Mouse (Mus musculus) forebrain, embryonic 14.5 days (tissue): ENCODE results near the gene Foxl1. TPM values are rescaled to one million over a fixed set of nuclear protein-coding genes. Genes with fewer than 3 reads are reported as not detected.

Source experiments
- ATAC-seq: fragments of 200-750 bp; cut with Nextera tagmentation; 2 replicates; pipeline ENCODE4 v1.8.0; 2017; ENCODE audit warnings: mild to moderate bottlenecking, moderate library complexity
- DNase-seq: peaks from one replicate; pipeline ENCODE4 v3.0.0-alpha.2; 2015; ENCODE audit warnings: low spot score
- H3K27ac ChIP-seq: fragments of 300-500 bp; sonication (generic); 2 replicates; pipeline ENCODE4 v1.5.1; 2014; ENCODE audit warnings: low read depth, mild to moderate bottlenecking, control low read depth, low read length, moderate library complexity
- H3K27me3 ChIP-seq: fragments of 300-500 bp; sonication (generic); replicated peaks from 2 replicates; pipeline ENCODE4 v1.6.1; 2014; ENCODE audit warnings: low read length, control low read depth, mixed read lengths; ENCODE audit not compliant: control insufficient read depth, insufficient read depth
- H3K36me3 ChIP-seq: fragments of 300-500 bp; sonication (generic); 2 replicates; pipeline ENCODE4 v1.6.1; 2014; ENCODE audit warnings: low read length, control low read depth; ENCODE audit not compliant: control insufficient read depth, insufficient read depth
- H3K4me1 ChIP-seq: fragments of 300-500 bp; sonication (generic); 2 replicates; pipeline ENCODE4 v1.6.1; 2014; ENCODE audit warnings: antibody characterized with exemption, low read length, control low read depth; ENCODE audit not compliant: control insufficient read depth, insufficient read depth
- H3K4me2 ChIP-seq: fragments of 300-500 bp; sonication (generic); 2 replicates; pipeline ENCODE4 v1.6.1; 2014; ENCODE audit warnings: mild to moderate bottlenecking, control low read depth, low read length
- H3K4me3 ChIP-seq: fragments of 300-500 bp; sonication (generic); 2 replicates; pipeline ENCODE4 v1.5.1; 2014; ENCODE audit warnings: low read depth, low read length, control low read depth
- H3K9ac ChIP-seq: fragments of 300-500 bp; sonication (generic); 2 replicates; pipeline ENCODE4 v1.6.1; 2014; ENCODE audit warnings: mild to moderate bottlenecking, low read length, control low read depth, moderate library complexity
- H3K9me3 ChIP-seq: fragments of 300-500 bp; sonication (generic); replicated peaks from 2 replicates; pipeline ENCODE4 v1.6.1; 2016; ENCODE audit warnings: low read length, control low read depth, mixed read lengths; ENCODE audit not compliant: control insufficient read depth
- WGBS: fragments of 180-500 bp; shearing (Covaris S2); extraction: QIAGEN DNeasy Blood & Tissue Kit; methylation state at CpG from one replicate; pipeline ENCODE4 v1.1.7; 2014; 5-methylcytosine and 5-hydroxymethylcytosine counted together
- polyA plus RNA-seq: library from polyadenylated mRNA; unstranded; fragments of >200 nt; fragmentation: Nextera tagmentation; extraction: Ambion mirVana; gene quantifications from 2 replicates; pipeline ENCODE4 v1.2.1, GENCODE M21; 2014

Foxl1 gene
- polyA plus RNA-seq, 1 experiment from 2014 or later: 0.13 TPM

DNA sequence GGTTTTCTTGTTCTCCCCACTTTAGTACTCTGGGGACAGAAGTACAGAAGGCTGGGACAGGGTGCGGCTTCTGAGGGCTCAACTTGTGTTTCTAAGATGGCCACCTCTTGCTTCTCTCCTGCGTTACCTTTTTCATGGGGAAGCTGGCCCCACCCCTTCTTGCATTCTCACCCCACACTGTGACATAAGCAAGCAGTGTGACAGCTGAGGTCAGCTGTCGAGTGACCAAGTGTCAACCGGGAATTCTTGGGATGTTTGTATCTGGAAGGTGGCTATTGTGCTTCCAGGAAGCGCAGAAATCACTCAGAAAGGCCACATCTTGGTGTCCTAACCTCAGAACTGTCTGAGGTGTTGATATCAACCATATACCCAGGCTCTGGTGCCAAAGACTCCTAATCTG lies 40.3 kb downstream of the Foxl1 start:
- no peaks in the 10 kb centered on the region for H3K9me3 ChIP-seq
- no peak overlapping the region for H3K9ac ChIP-seq
- no peak overlapping the region for H3K27ac ChIP-seq
- H3K36me3 ChIP-seq: no peaks in the 10 kb centered on the region
- no peak overlapping the region for H3K4me3 ChIP-seq
- 77% methylated on average over 5 of the region's 5 CpGs for WGBS
- no peaks in the 10 kb centered on the region for H3K27me3 ChIP-seq
- DNase-seq (no peak), ATAC-seq (no peak)
- no peaks in the 10 kb centered on the region for H3K4me1 ChIP-seq
- no peak overlapping the region for H3K4me2 ChIP-seq

DNA sequence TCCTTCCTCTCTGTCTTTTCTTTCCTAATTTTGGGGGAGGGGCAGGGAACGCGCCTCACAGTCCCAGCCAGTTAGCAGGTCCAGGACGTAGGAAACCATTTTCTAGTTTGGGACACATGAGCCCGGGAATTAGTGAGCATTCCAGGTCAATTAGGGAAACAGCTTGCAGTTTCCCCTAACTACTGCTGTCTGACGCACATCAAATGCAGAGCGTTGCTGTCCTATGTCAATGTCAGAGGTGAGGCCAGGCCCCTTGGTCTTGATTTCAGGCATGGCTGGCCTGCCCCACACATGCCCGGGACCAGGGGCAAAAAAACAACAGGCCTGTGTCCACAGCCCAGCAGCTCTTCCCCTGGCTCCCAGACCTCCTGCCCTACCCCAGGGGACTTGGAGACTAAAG lies 42.4 kb downstream of the Foxl1 start:
- no peak for ATAC-seq
- DNase-seq: no peak
- WGBS: 55% methylated on average over 7 of the region's 7 CpGs
- Histone ChIP-seq H3K27ac (no peak overlapping the region), H3K9me3 (no peaks in the 10 kb centered on the region), H3K4me1 (no peaks in the 10 kb centered on the region), H3K36me3 (no peaks in the 10 kb centered on the region), H3K4me3 (no peak overlapping the region), H3K27me3 (no peaks in the 10 kb centered on the region), H3K4me2 (no peak overlapping the region), H3K9ac (no peak overlapping the region)

GRCm38 (mm10) chr8:121170626-121171552 lies 43.1 kb downstream of the Foxl1 start:
- Histone ChIP-seq H3K4me3 (no peak overlapping the region), H3K27me3 (no peaks in the 10 kb centered on the region), H3K4me2 (no peak overlapping the region), H3K27ac (no peak overlapping the region), H3K4me1 (no peaks in the 10 kb centered on the region), H3K9me3 (no peaks in the 10 kb centered on the region), H3K36me3 (no peaks in the 10 kb centered on the region), H3K9ac (no peak overlapping the region)
- 78% methylated on average over 27 of the region's 27 CpGs for WGBS
- no peak for ATAC-seq
- DNase-seq: no peak

DNA sequence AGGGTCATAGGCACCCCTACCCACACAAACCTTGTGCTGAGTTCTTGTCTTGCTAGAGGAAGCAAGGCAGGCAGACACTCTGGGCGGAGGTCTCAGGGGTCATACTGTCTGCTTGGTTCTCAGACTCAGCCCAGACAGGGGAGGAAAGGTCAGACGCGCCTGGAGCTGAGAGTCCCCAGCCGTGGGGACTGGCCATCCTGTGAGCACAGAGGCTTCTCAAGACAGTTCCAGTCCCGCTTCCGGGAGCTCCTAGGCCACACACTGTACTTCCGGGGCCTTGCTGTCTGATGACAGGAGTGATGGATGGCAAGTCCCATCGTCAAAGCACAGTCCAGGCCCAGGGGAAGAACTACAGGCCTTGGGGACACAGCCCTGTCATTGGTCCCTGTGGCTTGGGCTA lies 44.8 kb downstream of the Foxl1 start:
- Histone ChIP-seq H3K27me3 (no peaks in the 10 kb centered on the region), H3K27ac (no peak overlapping the region), H3K4me1 (no peaks in the 10 kb centered on the region), H3K4me3 (no peak overlapping the region), H3K9me3 (no peaks in the 10 kb centered on the region), H3K36me3 (no peaks in the 10 kb centered on the region), H3K4me2 (no peak overlapping the region), H3K9ac (no peak overlapping the region)
- 86% methylated on average over 8 of the region's 8 CpGs for WGBS
- no peak for ATAC-seq
- DNase-seq: no peak

DNA sequence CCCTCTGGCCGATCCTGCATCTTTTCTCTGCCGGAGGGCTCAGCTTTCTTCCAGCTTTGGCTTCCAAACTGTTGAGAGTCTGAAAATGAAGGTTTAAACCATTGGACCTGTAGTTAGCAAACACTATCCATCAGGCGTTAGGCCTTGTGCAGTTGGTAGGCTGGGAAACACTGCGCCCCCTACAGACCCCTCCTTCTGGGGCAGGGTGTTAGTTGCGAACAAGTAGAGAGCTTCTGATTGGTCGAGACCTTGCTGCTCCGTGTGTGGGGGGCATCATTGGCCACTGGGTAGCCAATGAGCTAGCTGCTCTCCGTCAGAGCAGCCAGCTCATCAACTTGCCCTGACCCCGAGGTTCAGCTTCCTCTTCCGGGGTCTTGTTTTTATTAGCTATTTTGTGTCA lies 46.4 kb downstream of the Foxl1 start:
- no peaks in the 10 kb centered on the region for H3K36me3 ChIP-seq
- DNase-seq (no peak), ATAC-seq (no peak)
- H3K27ac ChIP-seq: no peak overlapping the region
- H3K27me3 ChIP-seq: no peaks in the 10 kb centered on the region
- no peak overlapping the region for H3K4me2 ChIP-seq
- no peaks in the 10 kb centered on the region for H3K4me1 ChIP-seq
- 69% methylated on average over 10 of the region's 10 CpGs for WGBS
- no peak overlapping the region for H3K9ac ChIP-seq
- no peak overlapping the region for H3K4me3 ChIP-seq
- H3K9me3 ChIP-seq: no peaks in the 10 kb centered on the region

DNA sequence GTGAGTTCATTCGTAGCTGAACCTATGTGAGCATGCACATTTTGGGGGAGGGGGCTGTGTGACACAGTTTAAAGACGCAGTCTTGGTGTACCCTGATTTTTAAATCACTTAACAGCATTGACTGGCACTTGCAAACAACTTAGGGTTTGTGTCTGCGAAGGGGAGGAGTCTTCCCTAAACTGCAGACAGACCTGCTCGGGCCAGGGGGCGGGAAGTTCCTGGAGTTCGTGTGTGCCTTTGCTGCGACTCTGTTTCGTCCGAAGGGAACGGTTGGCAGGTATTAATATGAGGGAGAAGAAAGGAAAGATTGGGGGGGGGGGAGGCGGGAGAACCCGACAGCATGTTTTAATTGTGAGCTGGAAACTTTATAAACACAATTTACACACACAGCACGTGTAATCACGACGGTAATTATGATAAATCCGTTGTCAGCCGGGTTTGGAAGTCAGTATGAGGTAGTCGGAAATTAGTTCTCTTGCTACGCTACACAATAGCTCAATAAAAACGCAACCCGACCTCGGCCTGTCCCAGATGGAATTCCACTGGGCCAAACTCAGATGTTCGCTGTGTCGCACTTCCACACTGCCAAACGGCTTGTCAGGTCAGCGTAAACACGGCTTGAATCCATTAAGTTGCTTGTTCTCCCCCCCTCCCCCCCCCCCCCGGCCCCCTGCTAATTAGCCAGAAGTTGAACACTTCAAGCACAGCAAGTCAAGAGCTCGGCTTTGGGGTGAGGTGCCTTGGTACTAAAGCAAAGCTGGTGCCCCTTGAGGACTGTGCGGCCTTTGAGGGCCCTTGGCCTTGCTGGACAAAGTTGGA lies 47.2 kb downstream of the Foxl1 start:
- ATAC-seq: peak; percentile 49
- WGBS: 32% methylated on average over 29 of the region's 30 CpGs

GRCm38 (mm10) chr8:121175540-121176090 lies 47.9 kb downstream of the Foxl1 start:
- WGBS: 64% methylated on average over 8 of the region's 8 CpGs
- Histone ChIP-seq H3K9me3 (no peaks in the 10 kb centered on the region), H3K27me3 (no peaks in the 10 kb centered on the region), H3K4me3 (no peak overlapping the region), H3K4me2 (no peak overlapping the region), H3K36me3 (no peaks in the 10 kb centered on the region), H3K4me1 (peaks cover 4% of the 10 kb centered on the region; the same call in 1 of the 2 replicates), H3K9ac (no peak overlapping the region), H3K27ac (no peak overlapping the region)
- ATAC-seq (peak; percentile 18; the same call in 1 of the 2 replicates), DNase-seq (no peak)

More for the DNA sequence above, 47.2 kb downstream of the Foxl1 start:
- peak; percentile 27 for DNase-seq
- Histone ChIP-seq H3K9ac (no peak overlapping the region), H3K4me3 (no peak overlapping the region), H3K36me3 (no peaks in the 10 kb centered on the region), H3K4me1 (no peaks in the 10 kb centered on the region), H3K4me2 (no peak overlapping the region), H3K27ac (no peak overlapping the region), H3K27me3 (no peaks in the 10 kb centered on the region), H3K9me3 (no peaks in the 10 kb centered on the region)

DNA sequence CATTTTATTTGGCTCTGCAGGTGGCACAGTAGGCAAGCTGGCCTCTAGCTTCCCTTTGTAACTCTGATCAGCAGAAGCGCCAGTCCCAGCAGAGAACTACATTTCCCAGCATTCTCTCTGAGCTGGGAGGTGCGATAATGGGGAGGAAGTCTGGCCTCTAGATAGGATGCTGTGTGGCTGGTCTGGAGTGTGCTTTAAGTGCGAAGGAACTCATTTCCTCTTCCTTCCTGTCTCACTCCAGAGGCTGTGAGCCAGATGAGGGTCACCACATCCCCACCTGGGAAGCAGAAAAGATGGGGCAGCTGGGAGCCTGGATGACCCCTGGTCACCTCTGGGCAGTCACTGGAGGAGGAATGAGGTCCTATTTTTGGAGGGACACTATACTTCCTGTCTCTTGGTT lies 48.6 kb downstream of the Foxl1 start:
- Histone ChIP-seq H3K27ac (no peak overlapping the region), H3K4me2 (no peak overlapping the region), H3K9ac (no peak overlapping the region), H3K4me3 (no peak overlapping the region), H3K27me3 (no peaks in the 10 kb centered on the region), H3K4me1 (peaks cover 5% of the 10 kb centered on the region; the same call in 1 of the 2 replicates), H3K36me3 (no peaks in the 10 kb centered on the region), H3K9me3 (no peaks in the 10 kb centered on the region)
- ATAC-seq: peak; percentile 35; the same call in 1 of the 2 replicates
- peak; percentile 50 for DNase-seq
- 30% methylated on average over 3 of the region's 3 CpGs for WGBS
